Mouse (Mus musculus): ENCODE measurements around the gene Amigo1. TPM values are rescaled to one million over a fixed set of nuclear protein-coding genes. Genes with fewer than 3 reads are reported as not detected.

The Amigo1 gene
- polyA plus RNA-seq, 1 experiment from 2014 or later: 3.4 TPM

DNA sequence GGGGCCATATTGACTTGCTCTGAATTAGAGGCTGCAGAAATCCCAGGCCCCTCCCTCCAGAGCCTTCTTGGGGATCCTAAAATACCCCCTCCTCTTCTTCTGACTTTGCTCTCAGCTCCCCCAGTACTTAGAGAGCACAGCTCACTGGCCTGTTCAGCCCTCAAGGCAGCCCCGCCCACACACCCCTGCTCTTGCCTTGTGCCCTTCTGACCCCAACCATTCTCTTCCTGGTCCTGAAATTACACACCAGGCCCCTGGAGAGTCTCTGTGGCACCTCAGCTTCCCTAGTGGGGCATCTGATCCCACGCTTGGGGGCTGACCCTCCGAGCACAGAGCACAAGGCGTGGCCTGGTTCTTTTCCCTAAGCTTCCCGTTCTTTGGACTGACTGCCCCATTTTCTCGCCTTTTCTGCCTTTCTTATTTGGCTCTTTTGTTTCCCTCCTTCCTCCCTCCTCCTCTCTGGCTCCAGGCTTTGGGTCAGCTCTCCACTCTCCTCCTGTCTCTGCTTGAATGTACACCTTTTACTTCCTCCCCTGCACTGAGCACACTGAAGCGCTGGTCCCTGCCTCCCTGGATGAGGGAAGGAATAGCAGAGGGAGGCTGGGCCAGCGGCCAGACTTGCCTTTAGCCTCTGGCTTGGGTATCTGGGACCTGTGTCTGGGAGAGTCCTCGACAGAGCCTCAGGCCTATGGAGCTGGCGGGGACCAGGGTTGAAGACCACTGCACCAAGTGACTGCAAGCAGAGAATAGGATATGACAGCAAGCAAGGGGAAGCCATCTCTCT, 20.4 kb upstream of the Amigo1 start:
- H3K27me3 ChIP-seq (ENCODE audit: poor library complexity, severe bottlenecking): peaks cover 46% of the 10 kb centered on the region
- 18% methylated on average over 10 of the region's 10 CpGs for WGBS
- H3K27ac ChIP-seq: peak overlapping the region; percentile 77
- peaks cover 50% of the 10 kb centered on the region for H3K4me1 ChIP-seq
- DNase-seq (ENCODE audit: extremely low spot score, low spot score): peak; percentile 26
- no peaks in the 10 kb centered on the region for H3K36me3 ChIP-seq (replicated peaks)
- H3K4me3 ChIP-seq: peak overlapping the region; percentile 31
- no peaks in the 10 kb centered on the region for H3K9me3 ChIP-seq

DNA sequence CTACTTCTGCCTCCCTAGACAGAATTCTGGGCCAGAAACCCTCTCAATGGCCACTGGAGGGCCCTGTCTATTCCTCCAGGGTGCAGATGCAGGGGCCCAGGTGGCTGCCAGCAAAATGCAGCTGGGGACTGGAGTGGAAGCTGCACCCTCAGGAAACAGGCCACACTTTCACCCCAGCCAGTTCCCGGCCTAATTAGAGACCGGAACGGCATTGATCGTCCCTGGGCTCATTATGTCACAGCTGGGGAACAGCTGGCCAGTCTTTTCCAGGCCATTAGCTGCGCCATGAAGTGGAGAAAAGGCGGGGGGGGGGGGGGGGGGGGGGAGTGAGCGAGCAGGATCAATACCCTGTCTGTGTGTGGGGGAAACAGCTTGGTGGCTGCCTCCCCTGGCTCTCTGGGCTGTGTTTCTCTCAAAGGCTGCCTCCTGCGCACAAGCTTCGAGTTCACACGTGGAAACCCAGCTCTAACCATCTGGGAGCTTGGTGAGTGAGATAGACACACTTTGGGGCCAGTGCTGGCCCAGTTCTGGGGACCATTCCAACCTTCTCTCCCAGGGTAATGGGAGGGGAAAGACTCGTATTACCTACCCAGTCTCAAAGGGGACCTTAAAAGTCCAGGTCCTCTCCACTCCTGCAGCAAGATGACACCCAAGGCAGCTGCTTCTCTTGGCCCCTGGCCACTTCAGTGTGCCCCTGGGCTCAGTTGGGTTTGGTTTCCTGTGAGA, 19.5 kb upstream of the Amigo1 start:
- Histone ChIP-seq H3K9me3 (no peaks in the 10 kb centered on the region), H3K27ac (peak overlapping the region; percentile 77), H3K4me3 (peak overlapping the region; percentile 31), H3K36me3 (replicated peaks) (no peaks in the 10 kb centered on the region), H3K4me1 (peaks cover 50% of the 10 kb centered on the region), H3K27me3 (ENCODE audit: poor library complexity, severe bottlenecking) (peaks cover 46% of the 10 kb centered on the region)
- DNase-seq (ENCODE audit: extremely low spot score, low spot score): peak; percentile 82
- WGBS: 3% methylated on average over 10 of the region's 11 CpGs

DNA sequence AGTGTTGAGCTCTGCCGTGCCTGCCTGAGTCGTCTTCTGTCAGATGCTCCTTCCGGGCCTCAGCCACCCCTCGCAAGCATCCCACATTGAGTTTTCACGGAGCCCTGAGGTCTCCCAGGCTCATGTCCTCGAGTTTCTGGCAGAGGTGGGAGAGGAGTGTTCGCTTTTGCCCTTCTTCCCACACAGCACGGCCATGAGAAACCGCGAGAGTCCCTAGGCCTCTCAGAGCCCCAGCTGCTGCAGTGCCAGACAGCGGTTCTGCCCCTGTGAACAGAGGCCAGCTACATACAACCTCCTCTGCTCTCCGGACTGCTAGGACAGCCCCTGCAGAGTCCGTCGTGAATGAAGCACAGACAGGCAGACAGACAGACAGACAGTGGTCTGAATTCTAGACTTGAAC, 18.6 kb upstream of the Amigo1 start:
- Histone ChIP-seq H3K9me3 (no peaks in the 10 kb centered on the region), H3K4me1 (peaks cover 50% of the 10 kb centered on the region), H3K27me3 (ENCODE audit: poor library complexity, severe bottlenecking) (peaks cover 46% of the 10 kb centered on the region), H3K4me3 (no peak overlapping the region; the same call in 1 of the 2 replicates), H3K36me3 (replicated peaks) (no peaks in the 10 kb centered on the region), H3K27ac (peak overlapping the region; percentile 77)
- DNase-seq (ENCODE audit: extremely low spot score, low spot score): peak; percentile 26
- 48% methylated on average over 14 of the region's 14 CpGs for WGBS

DNA sequence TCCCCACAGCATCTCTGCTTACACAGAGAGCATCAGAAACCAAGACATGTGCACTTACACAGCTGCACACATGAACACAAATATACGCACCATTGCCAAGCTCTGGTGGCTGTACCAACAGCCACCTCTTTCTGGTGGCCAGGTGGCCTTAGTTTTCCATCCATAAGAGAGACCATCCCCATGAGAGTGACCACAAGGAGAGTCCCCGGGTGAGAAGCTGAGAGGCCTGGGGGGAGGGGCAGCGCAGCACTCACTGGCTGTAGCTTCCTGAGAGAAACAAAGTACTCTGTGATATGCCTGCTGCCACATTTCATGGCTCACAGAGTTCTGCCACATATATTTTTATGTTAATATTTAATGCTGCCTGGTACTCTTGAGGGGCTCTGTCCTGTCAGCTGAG, 16.9 kb upstream of the Amigo1 start:
- Histone ChIP-seq H3K36me3 (replicated peaks) (no peaks in the 10 kb centered on the region), H3K27ac (peak overlapping the region; percentile 60), H3K27me3 (ENCODE audit: poor library complexity, severe bottlenecking) (peaks cover 48% of the 10 kb centered on the region), H3K4me3 (no peak overlapping the region), H3K4me1 (peaks cover 53% of the 10 kb centered on the region), H3K9me3 (no peaks in the 10 kb centered on the region)
- WGBS: 38% methylated on average over 3 of the region's 3 CpGs
- DNase-seq (ENCODE audit: extremely low spot score, low spot score): no peak

DNA sequence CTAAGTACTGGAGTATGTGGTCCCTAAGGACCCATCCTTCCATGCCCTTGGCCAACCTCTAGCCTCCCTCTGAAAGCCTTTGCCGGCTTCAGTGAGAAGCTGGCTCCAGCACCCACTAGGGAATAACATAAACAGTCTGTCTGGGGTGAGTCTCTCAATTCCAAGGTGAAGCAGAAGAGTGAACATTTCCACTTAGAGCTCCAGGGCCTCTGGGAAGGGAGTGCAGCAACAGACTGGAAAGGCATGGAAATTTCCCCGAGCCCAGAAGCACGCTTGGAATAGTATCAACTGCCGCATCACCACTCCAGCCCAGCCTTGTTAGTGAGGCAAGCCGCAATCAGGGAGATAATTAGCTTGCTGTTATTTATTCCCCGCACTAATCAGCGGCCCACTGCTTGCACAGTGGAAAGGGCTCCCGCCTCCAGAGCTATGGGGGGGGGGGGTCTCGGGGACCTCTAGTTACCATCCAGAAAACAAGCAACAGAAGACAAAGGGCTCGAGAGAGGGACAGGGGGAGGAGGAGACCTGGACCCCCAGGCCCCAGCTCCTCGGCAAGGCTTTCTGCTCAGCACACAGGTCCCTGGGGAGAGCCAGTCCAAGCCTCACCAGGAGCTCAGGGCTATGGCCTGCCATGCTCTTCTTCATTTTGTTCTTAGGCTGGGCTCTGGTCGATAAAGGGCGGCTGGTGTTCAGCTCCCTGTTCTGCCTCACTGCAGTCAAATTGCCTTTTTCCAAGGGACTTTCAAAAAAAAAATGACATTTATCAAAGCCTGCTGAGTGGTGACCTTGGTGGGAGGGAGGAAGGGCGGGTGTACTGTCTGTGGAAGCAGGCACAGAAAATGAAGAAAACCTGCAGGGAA, 11.2 kb upstream of the Amigo1 start:
- H3K4me3 ChIP-seq: peak overlapping the region; percentile 17
- peak overlapping the region; percentile 82 for H3K27ac ChIP-seq
- no peaks in the 10 kb centered on the region for H3K9me3 ChIP-seq
- no peaks in the 10 kb centered on the region for H3K36me3 ChIP-seq (replicated peaks)
- DNase-seq (ENCODE audit: extremely low spot score, low spot score): peak; percentile 32
- WGBS: 27% methylated on average over 14 of the region's 14 CpGs
- H3K27me3 ChIP-seq (ENCODE audit: poor library complexity, severe bottlenecking): peaks cover 14% of the 10 kb centered on the region; the same call in 1 of the 2 replicates
- H3K4me1 ChIP-seq: peaks cover 22% of the 10 kb centered on the region

DNA sequence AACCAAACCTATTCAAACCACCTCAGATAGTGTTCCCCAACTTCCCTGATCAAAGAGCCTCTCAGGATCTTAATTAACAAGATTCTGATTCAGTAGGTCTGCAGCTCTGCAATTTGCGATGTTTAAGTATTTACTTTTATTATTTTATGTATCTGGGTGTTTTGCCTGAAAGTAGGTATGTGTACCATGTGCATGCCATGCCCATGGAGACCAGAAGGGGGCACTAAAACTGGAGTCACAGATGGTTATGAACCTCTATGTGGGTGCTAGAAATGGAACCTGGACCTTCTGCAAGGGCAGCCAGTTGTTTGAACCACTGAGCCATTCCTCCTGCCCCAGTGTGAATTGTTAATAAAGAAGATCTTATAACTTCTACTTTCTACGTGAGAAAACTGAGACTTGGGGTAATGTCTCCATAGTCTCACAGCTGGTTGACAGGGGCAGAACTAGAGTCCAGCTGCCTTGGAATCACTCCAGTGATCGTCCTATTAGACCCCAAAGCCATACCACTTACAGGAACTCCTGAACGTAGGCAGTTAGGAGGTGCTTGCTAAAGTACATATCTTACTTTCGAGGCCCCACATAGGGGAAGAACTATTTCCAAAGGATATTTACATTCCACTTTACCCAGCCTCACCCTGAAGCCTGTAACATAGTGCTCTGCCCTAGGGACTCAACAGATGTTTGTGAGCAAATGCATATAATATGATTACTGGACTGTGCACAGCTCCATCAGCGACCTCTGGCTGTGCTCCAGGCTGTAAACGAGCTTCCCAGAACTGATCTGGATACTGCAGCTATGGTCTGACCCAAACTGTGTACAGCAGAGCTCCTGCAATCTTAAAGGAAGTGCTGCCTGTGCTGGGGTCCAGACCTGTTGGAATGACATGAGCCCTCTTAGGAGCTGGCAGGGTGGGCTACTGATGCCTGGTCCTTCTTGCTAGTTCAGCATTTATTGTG, 7.1 kb upstream of the Amigo1 start:
- Histone ChIP-seq H3K4me3 (no peak overlapping the region), H3K4me1 (peaks cover 21% of the 10 kb centered on the region), H3K9me3 (no peaks in the 10 kb centered on the region), H3K27ac (no peak overlapping the region), H3K36me3 (replicated peaks) (no peaks in the 10 kb centered on the region), H3K27me3 (ENCODE audit: poor library complexity, severe bottlenecking) (peaks cover 2% of the 10 kb centered on the region; the same call in 1 of the 2 replicates)
- DNase-seq (ENCODE audit: extremely low spot score, low spot score): no peak
- 86% methylated on average over 7 of the region's 7 CpGs for WGBS

DNA sequence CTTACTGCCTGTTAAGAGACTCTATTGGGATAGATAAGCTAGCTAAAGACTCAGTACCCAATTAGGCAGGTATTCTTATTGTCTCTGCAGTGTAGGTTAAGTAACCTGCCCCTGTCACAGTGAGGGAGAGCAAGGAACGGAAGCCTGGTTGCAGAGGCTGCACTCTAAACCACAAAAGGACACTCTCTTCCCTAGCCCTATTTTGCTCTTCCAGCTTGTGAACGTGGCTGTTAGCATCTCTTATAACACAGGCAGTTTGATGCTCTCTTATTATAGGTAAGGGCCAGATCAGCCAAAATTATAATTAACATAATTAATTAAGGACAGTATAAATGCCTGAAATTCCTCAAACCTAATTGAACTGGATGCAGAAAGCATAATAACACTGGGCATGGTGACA, 5.6 kb upstream of the Amigo1 start:
- H3K9me3 ChIP-seq: no peaks in the 10 kb centered on the region
- no peak for DNase-seq (ENCODE audit: extremely low spot score, low spot score)
- WGBS: 46% methylated on average over 2 of the region's 2 CpGs

DNA sequence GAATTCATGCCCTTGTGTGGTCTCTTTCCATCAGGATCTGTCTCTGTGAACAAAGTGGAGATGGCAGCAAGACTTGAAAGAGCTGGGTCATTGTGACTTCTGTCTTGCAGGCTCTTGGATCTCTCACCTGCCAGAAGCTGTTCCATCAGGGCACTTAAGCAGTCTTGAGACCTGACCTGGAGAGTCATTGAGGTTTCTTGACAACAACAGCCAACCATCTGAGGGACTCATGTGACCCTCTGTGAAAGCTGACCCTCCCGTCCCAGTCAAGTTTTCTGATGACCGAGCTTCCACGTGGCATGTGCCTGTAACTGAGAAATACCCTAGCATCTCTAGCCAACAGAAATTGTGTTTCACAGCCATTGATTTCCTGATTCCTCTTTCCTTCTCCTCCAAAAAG, 1.4 kb upstream of the Amigo1 start:
- Histone ChIP-seq H3K4me1 (peaks cover 26% of the 10 kb centered on the region), H3K27me3 (ENCODE audit: poor library complexity, severe bottlenecking) (peaks cover 38% of the 10 kb centered on the region), H3K27ac (no peak overlapping the region), H3K4me3 (no peak overlapping the region), H3K9me3 (no peaks in the 10 kb centered on the region), H3K36me3 (replicated peaks) (peaks cover 11% of the 10 kb centered on the region)
- 85% methylated on average over 3 of the region's 3 CpGs for WGBS
- DNase-seq (ENCODE audit: extremely low spot score, low spot score): no peak

More for the DNA sequence above, 5.6 kb upstream of the Amigo1 start:
- no peak overlapping the region for H3K27ac ChIP-seq
- no peaks in the 10 kb centered on the region for H3K36me3 ChIP-seq (replicated peaks)
- H3K27me3 ChIP-seq (ENCODE audit: poor library complexity, severe bottlenecking): peaks cover 13% of the 10 kb centered on the region
- H3K4me1 ChIP-seq: peaks cover 9% of the 10 kb centered on the region
- no peak overlapping the region for H3K4me3 ChIP-seq

DNA sequence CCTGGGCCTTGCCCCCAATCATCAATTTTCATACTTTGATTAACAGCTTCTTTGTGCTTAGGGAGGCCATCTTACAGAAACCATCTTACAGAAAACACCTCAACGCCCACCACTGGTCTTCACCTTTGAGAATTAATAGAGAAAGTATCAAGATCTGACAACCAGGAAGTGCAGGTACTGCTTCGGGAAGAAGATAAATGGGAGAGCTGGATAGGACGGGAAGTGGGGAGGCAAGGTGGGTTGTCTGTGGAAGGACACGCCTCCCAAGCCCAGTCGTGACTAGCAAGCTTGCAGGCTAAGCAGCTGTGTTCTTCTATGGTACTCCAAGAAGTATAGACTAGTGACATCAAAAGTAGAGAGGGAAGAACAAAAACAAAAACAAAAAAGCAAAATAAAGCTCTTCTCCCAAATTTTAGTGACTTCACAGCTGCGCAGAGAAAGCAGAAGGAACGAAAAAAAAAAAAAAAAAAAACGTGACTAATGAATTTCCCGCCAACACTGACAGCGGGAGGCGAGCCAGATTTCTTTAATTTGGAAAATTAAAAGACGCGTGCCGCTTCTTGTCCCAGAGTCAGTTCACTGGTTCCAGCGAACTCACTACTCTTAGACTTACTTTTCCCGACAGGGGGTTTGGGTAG, 556 bp upstream of the Amigo1 start:
- Histone ChIP-seq H3K36me3 (replicated peaks) (peaks cover 16% of the 10 kb centered on the region), H3K27me3 (ENCODE audit: poor library complexity, severe bottlenecking) (peaks cover 38% of the 10 kb centered on the region), H3K9me3 (no peaks in the 10 kb centered on the region), H3K4me3 (peak overlapping the region; percentile 88), H3K27ac (peak overlapping the region; percentile 57; the same call in 1 of the 2 replicates), H3K4me1 (peaks cover 30% of the 10 kb centered on the region)
- 3% methylated on average over 16 of the region's 16 CpGs for WGBS
- no peak for DNase-seq (ENCODE audit: extremely low spot score, low spot score)

DNA sequence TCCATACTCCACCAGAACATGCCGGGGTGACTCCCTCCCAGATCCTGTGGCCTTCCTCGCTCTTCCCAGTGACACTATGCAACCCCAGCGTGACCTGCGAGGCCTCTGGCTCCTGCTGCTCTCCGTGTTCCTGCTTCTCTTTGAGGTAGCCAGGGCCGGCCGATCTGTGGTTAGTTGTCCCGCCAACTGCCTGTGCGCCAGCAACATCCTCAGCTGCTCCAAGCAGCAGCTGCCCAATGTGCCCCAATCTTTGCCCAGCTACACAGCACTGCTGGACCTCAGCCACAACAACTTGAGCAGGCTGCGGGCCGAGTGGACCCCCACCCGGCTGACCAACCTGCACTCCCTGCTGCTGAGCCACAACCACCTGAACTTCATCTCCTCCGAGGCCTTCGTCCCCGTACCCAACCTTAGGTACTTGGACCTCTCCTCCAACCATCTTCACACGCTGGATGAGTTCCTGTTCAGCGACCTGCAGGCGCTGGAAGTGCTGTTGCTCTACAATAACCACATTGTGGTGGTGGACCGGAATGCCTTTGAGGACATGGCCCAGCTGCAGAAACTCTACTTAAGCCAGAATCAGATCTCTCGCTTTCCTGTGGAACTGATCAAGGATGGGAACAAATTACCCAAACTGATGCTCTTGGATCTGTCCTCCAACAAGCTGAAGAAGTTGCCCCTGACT, 1.1 kb downstream of the Amigo1 start:
- Histone ChIP-seq H3K36me3 (replicated peaks) (peaks cover 16% of the 10 kb centered on the region), H3K27ac (no peak overlapping the region; the same call in 1 of the 2 replicates), H3K27me3 (ENCODE audit: poor library complexity, severe bottlenecking) (peaks cover 38% of the 10 kb centered on the region), H3K9me3 (no peaks in the 10 kb centered on the region), H3K4me3 (peak overlapping the region; percentile 88), H3K4me1 (peaks cover 30% of the 10 kb centered on the region)
- DNase-seq (ENCODE audit: extremely low spot score, low spot score): no peak
- 63% methylated on average over 20 of the region's 20 CpGs for WGBS
